Mouse (Mus musculus) spleen, adult 2 months (tissue): ENCODE data around the gene Wipf1. TPM values are rescaled to one million over a fixed set of nuclear protein-coding genes. Genes with fewer than 3 reads are reported as not detected.

Source experiments
- DNase-seq, 2 experiments: peaks; one replicate each; pipeline versions ENCODE4 v3.0.0 to v3.0.0-alpha.2; 2012 to 2021; ENCODE audit warnings: low spot score in 2 of 2, low read depth in 1 of 2
- H3K27ac ChIP-seq: fragments of 200-500 bp; 2 replicates; pipeline ENCODE4 v1.5.1; 2012; ENCODE audit warnings: low read length, inconsistent platforms; ENCODE audit not compliant: insufficient read depth
- H3K27me3 ChIP-seq: fragments of 200-500 bp; 2 replicates; pipeline ENCODE4 v1.6.1; 2012; ENCODE audit warnings: mild to moderate bottlenecking, moderate library complexity, low read length, inconsistent platforms; ENCODE audit not compliant: control insufficient read depth, insufficient read depth
- H3K36me3 ChIP-seq: fragments of 200-500 bp; 2 replicates; pipeline ENCODE4 v1.6.1; 2012; ENCODE audit warnings: mild to moderate bottlenecking, low read length, inconsistent platforms; ENCODE audit not compliant: control insufficient read depth, insufficient read depth
- H3K4me1 ChIP-seq: fragments of 200-500 bp; 2 replicates; pipeline ENCODE4 v1.6.1; 2011; ENCODE audit warnings: inconsistent platforms; ENCODE audit not compliant: control insufficient read depth, insufficient read depth, insufficient read length
- H3K4me3 ChIP-seq: fragments of 200-500 bp; 2 replicates; pipeline ENCODE4 v1.5.1; 2011; ENCODE audit warnings: mild to moderate bottlenecking, inconsistent platforms; ENCODE audit not compliant: insufficient read depth, insufficient read length; ENCODE audit errors: extremely low read depth
- CTCF ChIP-seq: fragments of 200-500 bp; IDR thresholded peaks from 2 replicates; pipeline ENCODE4 v1.5.1; 2011; ENCODE audit warnings: mild to moderate bottlenecking, inconsistent platforms; ENCODE audit not compliant: insufficient read depth, insufficient read length, insufficient replicate concordance; ENCODE audit errors: extremely low read depth
- POLR2A ChIP-seq: fragments of 200-500 bp; IDR thresholded peaks from 2 replicates; pipeline ENCODE4 v1.6.1; 2011; ENCODE audit warnings: low read depth, low read length, inconsistent platforms
- WGBS: fragments of 180-500 bp; shearing (Covaris S2); methylation state at CpG from one replicate; pipeline ENCODE4 v1.1.7; 2018; 5-methylcytosine and 5-hydroxymethylcytosine counted together
- polyA plus RNA-seq: library from polyadenylated mRNA; depleted of rRNA; stranded (reverse); fragments of >200 nt; gene quantifications from 2 replicates; pipeline ENCODE4 v1.2.3, GENCODE M21; 2012

Wipf1 gene
- polyA plus RNA-seq, 1 experiment, result 58.7 TPM

DNA sequence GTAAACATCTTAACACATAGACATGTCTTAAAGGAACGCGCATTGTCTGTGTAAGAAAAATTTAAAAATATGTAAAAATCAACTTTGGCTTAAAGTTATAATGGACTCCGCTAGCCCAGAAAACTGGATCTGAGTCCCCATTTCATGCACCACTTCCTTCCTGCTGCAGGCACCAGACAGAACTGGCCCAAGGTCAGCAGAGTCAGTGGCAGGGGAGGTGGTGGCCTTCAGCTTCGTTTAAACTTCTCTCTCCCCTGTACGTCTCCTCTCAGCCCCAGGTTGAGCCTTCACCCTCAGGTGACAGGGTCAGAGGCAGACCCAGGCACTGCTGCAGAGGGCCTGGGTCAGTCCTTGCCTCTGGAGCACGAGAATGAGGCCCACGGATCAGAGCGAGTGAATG is 6.6 kb downstream of the Wipf1 start:
- no peaks in the 10 kb centered on the region for H3K4me1 ChIP-seq
- H3K4me3 ChIP-seq, result no peak overlapping the region
- peak overlapping the region; percentile 44; the same call in 1 of the 2 replicates for H3K27ac ChIP-seq
- H3K36me3 ChIP-seq, result no peaks in the 10 kb centered on the region
- 65% methylated on average over 8 of the region's 8 CpGs for WGBS
- TF ChIP-seq POLR2A, result no peak
- TF ChIP-seq CTCF, result no peak
- H3K27me3 ChIP-seq, result no peaks in the 10 kb centered on the region
- no peak for DNase-seq

- H3K27me3 ChIP-seq, result no peaks in the 10 kb centered on the region
- no peaks in the 10 kb centered on the region for H3K4me1 ChIP-seq
- H3K36me3 ChIP-seq, result no peaks in the 10 kb centered on the region
- no peak overlapping the region for H3K27ac ChIP-seq
- WGBS, result 82% methylated on average over 6 of the region's 6 CpGs
- TF ChIP-seq CTCF (no peak), POLR2A (no peak)
- no peak overlapping the region for H3K4me3 ChIP-seq
- DNase-seq, result no peak
Measured at GRCm38 (mm10) chr2:73522336-73522735, 7.2 kb downstream of the Wipf1 start.

DNA sequence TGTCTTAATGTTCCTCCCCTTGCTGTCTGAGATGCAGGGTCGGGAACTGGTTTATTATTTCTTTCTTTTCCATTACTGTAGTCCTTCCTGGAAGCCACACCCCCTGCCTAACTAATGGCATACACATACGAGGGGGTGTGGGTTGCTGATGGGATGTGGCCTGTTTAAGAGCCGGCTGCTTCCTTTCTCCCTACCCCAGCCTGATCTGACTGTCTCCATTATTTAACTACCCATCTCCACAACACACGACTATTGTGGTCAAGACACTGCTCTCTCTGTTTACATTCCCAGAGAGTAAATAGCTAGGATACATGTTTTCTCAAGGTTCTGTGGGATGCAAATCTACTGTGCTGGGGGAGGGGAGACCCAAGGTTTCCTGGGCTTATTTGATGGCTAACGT is 7.8 kb downstream of the Wipf1 start:
- DNase-seq, result no peak
- no peaks in the 10 kb centered on the region for H3K27me3 ChIP-seq
- H3K4me3 ChIP-seq, result no peak overlapping the region
- H3K27ac ChIP-seq, result no peak overlapping the region
- TF ChIP-seq POLR2A, result no peak
- TF ChIP-seq CTCF, result no peak
- H3K4me1 ChIP-seq, result no peaks in the 10 kb centered on the region
- H3K36me3 ChIP-seq, result no peaks in the 10 kb centered on the region
- WGBS, result 40% methylated on average over 5 of the region's 5 CpGs

GRCm38 (mm10) chr2:73518966-73519365 is 10.6 kb downstream of the Wipf1 start:
- Histone ChIP-seq H3K27ac (no peak overlapping the region), H3K36me3 (no peaks in the 10 kb centered on the region), H3K27me3 (no peaks in the 10 kb centered on the region), H3K4me3 (no peak overlapping the region), H3K4me1 (no peaks in the 10 kb centered on the region)
- DNase-seq, result no peak
- WGBS, result 88% methylated on average over 5 of the region's 5 CpGs
- no peak for TF ChIP-seq POLR2A
- TF ChIP-seq CTCF, result no peak

DNA sequence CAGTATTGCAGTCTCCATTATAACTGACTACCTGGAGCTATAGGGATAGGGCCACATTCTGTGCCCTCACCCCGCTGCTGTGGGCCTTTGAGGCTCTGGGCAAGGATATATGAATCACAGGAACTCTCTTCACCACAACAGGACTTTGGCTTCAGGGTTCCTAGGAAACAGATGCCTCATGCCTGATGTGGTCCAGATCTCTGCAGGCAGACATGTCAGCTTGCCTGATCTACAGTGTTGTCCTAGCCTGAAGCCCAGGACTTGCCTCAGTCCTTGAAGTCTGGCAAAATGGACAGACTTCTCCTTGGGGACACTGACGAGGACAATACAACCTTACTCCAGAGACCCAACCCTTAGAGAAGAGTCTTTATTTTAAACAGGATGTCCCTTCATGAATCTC is 11.2 kb downstream of the Wipf1 start:
- TF ChIP-seq CTCF (no peak), POLR2A (no peak)
- 81% methylated on average over 2 of the region's 2 CpGs for WGBS

GRCm38 (mm10) chr2:73514178-73514577 is 15.4 kb downstream of the Wipf1 start:
- no peak for DNase-seq
- WGBS, result 90% methylated on average over 6 of the region's 6 CpGs
- Histone ChIP-seq H3K27ac (peak overlapping the region; percentile 37), H3K36me3 (no peaks in the 10 kb centered on the region), H3K4me3 (no peak overlapping the region), H3K27me3 (no peaks in the 10 kb centered on the region), H3K4me1 (peaks cover 10% of the 10 kb centered on the region; the same call in 1 of the 2 replicates)
- no peak for TF ChIP-seq CTCF
- TF ChIP-seq POLR2A, result no peak

More for the DNA sequence above, 11.2 kb downstream of the Wipf1 start:
- Histone ChIP-seq H3K36me3 (no peaks in the 10 kb centered on the region), H3K4me3 (no peak overlapping the region), H3K27me3 (no peaks in the 10 kb centered on the region), H3K27ac (no peak overlapping the region), H3K4me1 (no peaks in the 10 kb centered on the region)
- DNase-seq, result no peak

GRCm38 (mm10) chr2:73513204-73513749 is 16.3 kb downstream of the Wipf1 start:
- Histone ChIP-seq H3K36me3 (no peaks in the 10 kb centered on the region), H3K4me3 (no peak overlapping the region), H3K27ac (peak overlapping the region; percentile 6; the same call in 1 of the 2 replicates), H3K4me1 (peaks cover 10% of the 10 kb centered on the region; the same call in 1 of the 2 replicates), H3K27me3 (no peaks in the 10 kb centered on the region)
- 66% methylated on average over 2 of the region's 2 CpGs for WGBS
- no peak for TF ChIP-seq CTCF
- no peak for TF ChIP-seq POLR2A
- no peak for DNase-seq
